Mouse (Mus musculus): ENCODE measurements around the gene Nhsl1.
"Not testable (repeated sequence)": the region's sequence is repeated elsewhere in the genome, so short reads cannot be mapped to it uniquely, and the experiment has no call there.

Gene Nhsl1

GRCm38 (mm10) chr10:18437584-18437983 lies 118.8 kb downstream of the Nhsl1 start:
- in situ Hi-C loops (cut with MseI, MboI) = no loop called here

- in situ Hi-C loops (cut with MseI, MboI) = no loop called here
Measured at GRCm38 (mm10) chr10:18445603-18446358, 127.0 kb downstream of the Nhsl1 start.

GRCm38 (mm10) chr10:18446359-18446820 lies 127.6 kb downstream of the Nhsl1 start:
- in situ Hi-C loops (cut with MseI, MboI) = no loop called here

GRCm38 (mm10) chr10:18447299-18447698 lies 128.5 kb downstream of the Nhsl1 start:
- in situ Hi-C loops (cut with MseI, MboI) = no loop called here

- in situ Hi-C loops (cut with MseI, MboI) = not testable (repeated sequence)
Measured at GRCm38 (mm10) chr10:18448896-18449295, 130.1 kb downstream of the Nhsl1 start.

GRCm38 (mm10) chr10:18453380-18453779 lies 134.6 kb downstream of the Nhsl1 start:
- in situ Hi-C loops (cut with MseI, MboI) = loop anchor here (5.0 kb wide), 1 partner anchor 74 kb away; no protein-coding TSS in a partner anchor

GRCm38 (mm10) chr10:18454161-18454560 lies 135.4 kb downstream of the Nhsl1 start:
- in situ Hi-C loops (cut with MseI, MboI) = loop anchor here (5.0 kb wide), 1 partner anchor 73 kb away; no protein-coding TSS in a partner anchor

- in situ Hi-C loops (cut with MseI, MboI) = no loop called here
Measured at GRCm38 (mm10) chr10:18455301-18455920, 136.6 kb downstream of the Nhsl1 start.

GRCm38 (mm10) chr10:18457808-18458475 lies 139.2 kb downstream of the Nhsl1 start:
- in situ Hi-C loops (cut with MseI, MboI) = no loop called here

- in situ Hi-C loops (cut with MseI, MboI) = no loop called here
Measured at GRCm38 (mm10) chr10:18461336-18461735, 142.6 kb downstream of the Nhsl1 start.

- in situ Hi-C loops (cut with MseI, MboI) = no loop called here
Measured at GRCm38 (mm10) chr10:18463071-18463841, 144.5 kb downstream of the Nhsl1 start.

GRCm38 (mm10) chr10:18468396-18468795 lies 149.6 kb downstream of the Nhsl1 start:
- in situ Hi-C loops (cut with MseI, MboI) = no loop called here

- in situ Hi-C loops (cut with MseI, MboI) = no loop called here
Measured at GRCm38 (mm10) chr10:18469279-18470135, 150.7 kb downstream of the Nhsl1 start.

GRCm38 (mm10) chr10:18470351-18471060 lies 151.7 kb downstream of the Nhsl1 start:
- in situ Hi-C loops (cut with MseI, MboI) = no loop called here

- in situ Hi-C loops (cut with MseI, MboI) = no loop called here
Measured at GRCm38 (mm10) chr10:18471648-18472047, 152.9 kb downstream of the Nhsl1 start.

GRCm38 (mm10) chr10:18475126-18475525 lies 156.3 kb downstream of the Nhsl1 start:
- in situ Hi-C loops (cut with MseI, MboI) = no loop called here

GRCm38 (mm10) chr10:18478294-18478693 lies 159.5 kb downstream of the Nhsl1 start:
- in situ Hi-C loops (cut with MseI, MboI) = no loop called here

GRCm38 (mm10) chr10:18479285-18479684 lies 160.5 kb downstream of the Nhsl1 start:
- in situ Hi-C loops (cut with MseI, MboI) = no loop called here

GRCm38 (mm10) chr10:18480836-18481235 lies 162.1 kb downstream of the Nhsl1 start:
- in situ Hi-C loops (cut with MseI, MboI) = no loop called here

GRCm38 (mm10) chr10:18482558-18483141 lies 163.9 kb downstream of the Nhsl1 start:
- in situ Hi-C loops (cut with MseI, MboI) = no loop called here

Measured in mouse trophoblast stem cell (cell line).